Mouse (Mus musculus) lung, adult 2 months (tissue): ENCODE data around the gene Shc1. TPM values are rescaled to one million over a fixed set of nuclear protein-coding genes. Genes with fewer than 3 reads are reported as not detected.

Experiments
- DNase-seq: peaks from one replicate; pipeline ENCODE4 v3.0.0; 2022
- H3K4me1 ChIP-seq: fragments of 200-500 bp; 2 replicates; pipeline ENCODE4 v1.6.1; 2011; ENCODE audit warnings: low read length; ENCODE audit not compliant: control insufficient read depth, insufficient read depth
- H3K4me3 ChIP-seq: fragments of 200-500 bp; replicated peaks from 2 replicates; pipeline ENCODE3; 2011; ENCODE audit warnings: low read depth, mild to moderate bottlenecking, control low read depth, low read length; ENCODE audit errors: extremely low read depth
- CTCF ChIP-seq: fragments of 200-500 bp; IDR thresholded peaks from 2 replicates; pipeline ENCODE4 v1.5.1; 2011; ENCODE audit warnings: mild to moderate bottlenecking, low read length, control low read depth; ENCODE audit not compliant: insufficient read depth
- POLR2A ChIP-seq: fragments of 200-500 bp; IDR thresholded peaks from 2 replicates; pipeline ENCODE4 v1.6.1; 2011; ENCODE audit warnings: low read depth, mild to moderate bottlenecking, control low read depth, low read length, borderline replicate concordance; ENCODE audit errors: extremely low read depth
- WGBS: fragments of 180-500 bp; shearing (Covaris S2); methylation state at CpG from one replicate; pipeline ENCODE4 v1.1.7; 2018; 5-methylcytosine and 5-hydroxymethylcytosine counted together
- polyA plus RNA-seq: library from polyadenylated mRNA; depleted of rRNA; stranded (reverse); fragments of >200 nt; gene quantifications from 2 replicates; pipeline ENCODE4 v1.2.3, GENCODE M21; 2012; rRNA removed

The Shc1 gene
- polyA plus RNA-seq, 1 experiment, result 84.6 TPM

- Histone ChIP-seq H3K4me1 (0 out of 2 replicates have a peak, but pooled peaks cover 5% of the 10 kb centered on the region), H3K4me3 (no peak overlapping the region)
- DNase-seq, result peak; percentile 76
- WGBS, result 35% methylated on average over 10 of the region's 10 CpGs
- TF ChIP-seq CTCF (peak; percentile 65), POLR2A (no peak)
These were observed 38.8 kb downstream of the Shc1 start for GRCm38 (mm10) chr3:89456726-89457665.

- no peak for DNase-seq
- H3K4me1 ChIP-seq, result 0 out of 2 replicates have a peak, but pooled peaks cover 5% of the 10 kb centered on the region
- H3K4me3 ChIP-seq, result peak overlapping the region; percentile 25
- 28% methylated on average over 13 of the region's 13 CpGs for WGBS
- no peak for TF ChIP-seq CTCF
These were observed 40.2 kb downstream of the Shc1 start for GRCm38 (mm10) chr3:89458372-89458964.

DNA sequence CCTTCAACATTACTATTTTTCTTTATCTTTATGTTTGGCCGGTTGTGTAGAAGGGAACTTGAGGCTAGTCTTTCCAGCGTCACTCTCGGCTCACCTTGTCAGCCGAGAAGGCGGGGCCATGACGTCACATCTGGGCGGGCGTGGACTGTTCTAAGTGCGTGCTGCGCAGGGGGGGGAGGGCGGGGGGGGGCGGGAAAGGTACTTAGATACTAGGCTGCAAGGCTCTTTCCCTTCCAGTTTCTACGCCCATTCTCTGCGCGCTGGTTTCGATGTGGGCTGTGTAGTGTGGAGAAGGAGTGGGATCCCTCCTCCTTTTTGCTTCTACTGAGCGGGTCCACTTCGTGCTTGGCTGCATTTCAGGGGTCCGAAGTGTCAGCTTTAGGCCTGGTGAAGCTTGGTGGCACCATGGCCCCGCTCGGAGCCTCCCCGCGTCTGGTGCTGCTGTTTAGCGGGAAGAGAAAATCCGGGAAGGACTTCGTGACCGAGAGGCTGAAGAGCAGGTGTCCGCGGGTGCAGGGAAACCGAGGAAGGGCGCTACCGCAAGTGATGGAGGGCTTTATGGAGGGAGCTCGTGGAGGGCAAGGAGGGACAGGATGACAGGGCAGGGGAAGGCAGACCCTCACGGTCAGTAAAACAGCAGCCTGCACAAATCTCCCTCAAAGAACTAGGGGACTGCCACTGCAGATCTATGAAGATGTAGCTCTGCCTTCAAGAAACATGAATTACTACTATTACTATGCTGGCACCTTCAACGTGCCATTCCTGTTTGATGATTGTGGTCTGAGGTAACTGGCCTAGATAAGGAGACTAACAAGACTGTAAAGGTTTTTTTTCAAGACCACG, 40.9 kb downstream of the Shc1 start:
- Histone ChIP-seq H3K4me3 (peak overlapping the region; percentile 80), H3K4me1 (0 out of 2 replicates have a peak, but pooled peaks cover 5% of the 10 kb centered on the region)
- peak; percentile 74; the same call in 1 of the 2 replicates for TF ChIP-seq POLR2A
- TF ChIP-seq CTCF, result no peak
- peak; percentile 92 for DNase-seq
- 1% methylated on average over 33 of the region's 36 CpGs for WGBS

- DNase-seq, result no peak
- Histone ChIP-seq H3K4me3 (no peak overlapping the region), H3K4me1 (no peaks in the 10 kb centered on the region)
- WGBS, result 70% methylated on average over 4 of the region's 4 CpGs
- TF ChIP-seq CTCF (no peak), POLR2A (no peak)
These were observed 50.0 kb downstream of the Shc1 start for GRCm38 (mm10) chr3:89468268-89468667.

DNA sequence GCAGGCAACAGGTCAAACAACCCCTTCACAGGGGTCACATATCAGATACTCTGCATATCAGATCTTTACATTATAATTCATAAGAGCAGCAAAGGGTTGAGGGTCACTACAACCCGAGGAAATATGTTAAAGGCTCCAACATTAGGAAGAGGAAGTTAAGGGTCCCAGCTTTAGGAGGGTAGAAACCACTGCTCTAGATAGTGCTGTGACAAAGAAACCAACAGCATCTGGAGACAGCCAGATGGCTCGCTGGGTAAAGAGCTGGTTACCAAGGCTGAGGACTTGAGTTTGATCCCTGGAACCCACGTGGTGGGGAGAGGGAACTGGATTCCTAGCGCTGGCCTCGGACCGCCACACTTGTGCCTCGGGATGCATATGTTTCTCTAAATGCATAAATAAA, 54.0 kb downstream of the Shc1 start:
- no peak for TF ChIP-seq CTCF
- no peak for TF ChIP-seq POLR2A
- Histone ChIP-seq H3K4me3 (no peak overlapping the region), H3K4me1 (no peaks in the 10 kb centered on the region)
- WGBS, result 69% methylated on average over 7 of the region's 7 CpGs
- no peak for DNase-seq

- TF ChIP-seq CTCF (no peak), POLR2A (no peak)
- Histone ChIP-seq H3K4me3 (no peak overlapping the region), H3K4me1 (no peaks in the 10 kb centered on the region)
- 66% methylated on average over 6 of the region's 6 CpGs for WGBS
- DNase-seq, result no peak
These were observed 55.6 kb downstream of the Shc1 start for GRCm38 (mm10) chr3:89473838-89474237.

GRCm38 (mm10) chr3:89479055-89479454, 60.8 kb downstream of the Shc1 start:
- Histone ChIP-seq H3K4me3 (no peak overlapping the region), H3K4me1 (no peaks in the 10 kb centered on the region)
- TF ChIP-seq CTCF (no peak), POLR2A (no peak)
- 73% methylated on average over 6 of the region's 6 CpGs for whole genome bisulfite sequencing
- DNase-seq, result no peak

Other genes starting within 250 kb of the Shc1 start
- gene Scamp3, start 241.0 kb upstream of the Shc1 start, polyA plus RNA-seq, result 123 and 127 TPM in 2 replicates
- 36.7 and 39.0 TPM in 2 replicates for gene Fam189b, start 235.3 kb upstream of the Shc1 start, polyA plus RNA-seq
- 56.4 and 94.2 TPM in 2 replicates for gene Gba, start 215.5 kb upstream of the Shc1 start, polyA plus RNA-seq
- gene Thbs3, start 203.3 kb upstream of the Shc1 start, polyA plus RNA-seq, result 134 and 139 TPM in 2 replicates
- 107 and 110 TPM in 2 replicates for gene Mtx1, start 191.4 kb upstream of the Shc1 start, polyA plus RNA-seq
- 294 and 354 TPM in 2 replicates for gene Muc1, start 189.4 kb upstream of the Shc1 start, polyA plus RNA-seq
- gene Krtcap2, start 172.5 kb upstream of the Shc1 start, polyA plus RNA-seq, result 189 and 252 TPM in 2 replicates
- gene Trim46, start 172.1 kb upstream of the Shc1 start, polyA plus RNA-seq, result 11.0 and 11.8 TPM in 2 replicates
- gene Dpm3, start 159.1 kb upstream of the Shc1 start, polyA plus RNA-seq, result 411 and 476 TPM in 2 replicates
- gene Slc50a1, start 147.9 kb upstream of the Shc1 start, polyA plus RNA-seq, result 228 and 297 TPM in 2 replicates
- 132 and 134 TPM in 2 replicates for gene Efna1, start 137.3 kb upstream of the Shc1 start, polyA plus RNA-seq
- 4.1 and 20.3 TPM in 2 replicates for gene Efna3, start 95.5 kb upstream of the Shc1 start, polyA plus RNA-seq
- gene Efna4, start 80.4 kb upstream of the Shc1 start, polyA plus RNA-seq, result 7.3 and 9.3 TPM in 2 replicates
- 190 and 225 TPM in 2 replicates for gene Adam15, start 68.4 kb upstream of the Shc1 start, polyA plus RNA-seq
- gene Dcst2, start 56.5 kb upstream of the Shc1 start, polyA plus RNA-seq, result 0.28 and 0.31 TPM in 2 replicates
- 0.06 TPM in 1 of 2 replicates, not detected in the other for gene Dcst1, start 53.2 kb upstream of the Shc1 start, polyA plus RNA-seq
- 63.0 and 64.0 TPM in 2 replicates for gene Zbtb7b, start 23.7 kb upstream of the Shc1 start, polyA plus RNA-seq
- gene Lenep, start 15.7 kb upstream of the Shc1 start, polyA plus RNA-seq, result 0.45 and 1.5 TPM in 2 replicates
- gene Flad1, start 6.6 kb upstream of the Shc1 start, polyA plus RNA-seq, result 22.9 and 26.6 TPM in 2 replicates
- 6.7 and 11.7 TPM in 2 replicates for gene Cks1b, start 60 bp upstream of the Shc1 start, polyA plus RNA-seq
- 60.6 and 138 TPM in 2 replicates for gene Pygo2, start 11.8 kb downstream of the Shc1 start, polyA plus RNA-seq
- 66.2 and 78.1 TPM in 2 replicates for gene Pbxip1, start 18.3 kb downstream of the Shc1 start, polyA plus RNA-seq
- gene Pmvk, start 36.1 kb downstream of the Shc1 start, polyA plus RNA-seq, result 35.3 and 52.1 TPM in 2 replicates
- 6.8 and 7.1 TPM in 2 replicates for gene Kcnn3, start 101.7 kb downstream of the Shc1 start, polyA plus RNA-seq